Mouse (Mus musculus): ENCODE measurements around the gene Grip1. TPM values are rescaled to one million over a fixed set of nuclear protein-coding genes. Genes with fewer than 3 reads are reported as not detected.

Grip1 gene
- polyA plus RNA-seq, 1 experiment from 2014 or later: 1.8 TPM

GRCm38 (mm10) chr10:119725363-119725762 is 271.7 kb downstream of the Grip1 start:
- Histone ChIP-seq H3K27me3 (ENCODE audit: control insufficient read depth, insufficient read depth, low read depth, low read length) (no peaks in the 10 kb centered on the region), H3K27ac (ENCODE audit: low read length) (no peak overlapping the region), H3K4me3 (ENCODE audit: low read length) (no peak overlapping the region), H3K9me3 (ENCODE audit: control insufficient read depth, low read length) (no peaks in the 10 kb centered on the region), H3K9ac (ENCODE audit: low read length) (no peak overlapping the region), H3K36me3 (ENCODE audit: control insufficient read depth, insufficient read depth, low read length) (no peaks in the 10 kb centered on the region), H3K4me2 (ENCODE audit: low read depth, low read length) (no peak overlapping the region), H3K4me1 (replicated peaks; ENCODE audit: control insufficient read depth, insufficient read depth, low read length) (peaks cover 7% of the 10 kb centered on the region; the same call in 1 of the 2 replicates)
- ATAC-seq (ENCODE audit: low read depth): no peak
- WGBS: 52% methylated on average over 5 of the region's 5 CpGs

DNA sequence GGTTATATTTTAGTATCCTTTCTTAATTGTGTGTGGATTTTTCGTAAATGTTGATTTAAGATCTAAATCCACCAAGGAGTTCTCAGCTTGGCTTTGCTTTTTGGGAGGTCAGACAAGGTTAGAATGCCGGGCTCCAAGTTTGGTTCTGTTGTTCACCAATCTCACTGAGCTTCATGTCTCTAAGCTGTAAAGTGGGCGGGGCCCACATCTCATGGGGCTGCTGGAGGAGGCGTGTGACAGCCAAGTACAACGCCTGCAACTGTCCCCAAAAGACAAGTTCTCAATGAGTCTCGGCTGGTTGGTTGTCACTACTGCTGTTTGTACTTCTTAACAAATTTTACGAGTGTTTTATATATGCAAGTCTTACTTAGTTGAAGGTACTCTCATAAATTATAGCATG is 272.3 kb downstream of the Grip1 start:
- ATAC-seq (ENCODE audit: low read depth): no peak
- WGBS: 70% methylated on average over 7 of the region's 7 CpGs

DNA sequence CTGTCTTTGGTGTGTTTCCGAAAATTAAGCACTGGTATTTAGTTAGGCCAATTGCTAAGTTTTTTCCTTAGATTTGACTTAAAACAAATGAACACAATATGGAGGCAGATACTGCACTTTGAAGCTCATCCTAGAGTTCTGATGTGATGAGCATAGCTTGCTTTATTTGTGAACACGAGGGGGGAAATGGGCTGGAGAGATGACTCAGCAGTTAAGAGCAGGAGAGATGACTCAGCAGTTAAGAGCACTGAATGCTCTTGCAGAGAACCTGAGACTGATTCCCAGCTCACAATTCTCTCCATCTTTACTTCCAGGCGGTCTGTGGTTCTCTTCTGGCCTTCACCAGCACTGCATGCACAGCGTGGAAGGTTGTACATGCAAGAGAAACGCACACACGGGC is 273.3 kb downstream of the Grip1 start:
- no peak overlapping the region for H3K27ac ChIP-seq (ENCODE audit: low read length)
- H3K27me3 ChIP-seq (ENCODE audit: control insufficient read depth, insufficient read depth, low read depth, low read length): no peaks in the 10 kb centered on the region
- H3K4me3 ChIP-seq (ENCODE audit: low read length): no peak overlapping the region
- no peak overlapping the region for H3K9ac ChIP-seq (ENCODE audit: low read length)
- no peak for ATAC-seq (ENCODE audit: low read depth)
- H3K4me1 ChIP-seq (replicated peaks; ENCODE audit: control insufficient read depth, insufficient read depth, low read length): peaks cover 2% of the 10 kb centered on the region; the same call in 1 of the 2 replicates
- H3K36me3 ChIP-seq (ENCODE audit: control insufficient read depth, insufficient read depth, low read length): no peaks in the 10 kb centered on the region
- no peak overlapping the region for H3K4me2 ChIP-seq (ENCODE audit: low read depth, low read length)
- no peaks in the 10 kb centered on the region for H3K9me3 ChIP-seq (ENCODE audit: control insufficient read depth, low read length)
- WGBS: 78% methylated on average over 6 of the region's 6 CpGs

More for the DNA sequence above, 272.3 kb downstream of the Grip1 start:
- Histone ChIP-seq H3K27ac (ENCODE audit: low read length) (no peak overlapping the region), H3K27me3 (ENCODE audit: control insufficient read depth, insufficient read depth, low read depth, low read length) (no peaks in the 10 kb centered on the region), H3K9ac (ENCODE audit: low read length) (no peak overlapping the region), H3K4me1 (replicated peaks; ENCODE audit: control insufficient read depth, insufficient read depth, low read length) (peaks cover 7% of the 10 kb centered on the region; the same call in 1 of the 2 replicates), H3K9me3 (ENCODE audit: control insufficient read depth, low read length) (no peaks in the 10 kb centered on the region), H3K4me3 (ENCODE audit: low read length) (no peak overlapping the region), H3K36me3 (ENCODE audit: control insufficient read depth, insufficient read depth, low read length) (no peaks in the 10 kb centered on the region), H3K4me2 (ENCODE audit: low read depth, low read length) (no peak overlapping the region)

- no peak for ATAC-seq (ENCODE audit: low read depth)
- 34% methylated on average over 5 of the region's 5 CpGs for WGBS
- Histone ChIP-seq H3K9me3 (ENCODE audit: control insufficient read depth, low read length) (no peaks in the 10 kb centered on the region), H3K27ac (ENCODE audit: low read length) (no peak overlapping the region), H3K4me1 (replicated peaks; ENCODE audit: control insufficient read depth, insufficient read depth, low read length) (no peaks in the 10 kb centered on the region), H3K4me2 (ENCODE audit: low read depth, low read length) (no peak overlapping the region), H3K9ac (ENCODE audit: low read length) (no peak overlapping the region), H3K36me3 (ENCODE audit: control insufficient read depth, insufficient read depth, low read length) (no peaks in the 10 kb centered on the region), H3K27me3 (ENCODE audit: control insufficient read depth, insufficient read depth, low read depth, low read length) (no peaks in the 10 kb centered on the region), H3K4me3 (ENCODE audit: low read length) (no peak overlapping the region)
These were observed 276.6 kb downstream of the Grip1 start for GRCm38 (mm10) chr10:119730206-119730605.

- Histone ChIP-seq H3K4me1 (replicated peaks; ENCODE audit: control insufficient read depth, insufficient read depth, low read length) (no peaks in the 10 kb centered on the region), H3K36me3 (ENCODE audit: control insufficient read depth, insufficient read depth, low read length) (no peaks in the 10 kb centered on the region), H3K9me3 (ENCODE audit: control insufficient read depth, low read length) (no peaks in the 10 kb centered on the region), H3K27me3 (ENCODE audit: control insufficient read depth, insufficient read depth, low read depth, low read length) (no peaks in the 10 kb centered on the region), H3K4me2 (ENCODE audit: low read depth, low read length) (no peak overlapping the region), H3K27ac (ENCODE audit: low read length) (no peak overlapping the region), H3K9ac (ENCODE audit: low read length) (no peak overlapping the region), H3K4me3 (ENCODE audit: low read length) (no peak overlapping the region)
- 69% methylated on average over 19 of the region's 19 CpGs for WGBS
- no peak for ATAC-seq (ENCODE audit: low read depth)
These were observed 281.7 kb downstream of the Grip1 start for GRCm38 (mm10) chr10:119735011-119735992.

DNA sequence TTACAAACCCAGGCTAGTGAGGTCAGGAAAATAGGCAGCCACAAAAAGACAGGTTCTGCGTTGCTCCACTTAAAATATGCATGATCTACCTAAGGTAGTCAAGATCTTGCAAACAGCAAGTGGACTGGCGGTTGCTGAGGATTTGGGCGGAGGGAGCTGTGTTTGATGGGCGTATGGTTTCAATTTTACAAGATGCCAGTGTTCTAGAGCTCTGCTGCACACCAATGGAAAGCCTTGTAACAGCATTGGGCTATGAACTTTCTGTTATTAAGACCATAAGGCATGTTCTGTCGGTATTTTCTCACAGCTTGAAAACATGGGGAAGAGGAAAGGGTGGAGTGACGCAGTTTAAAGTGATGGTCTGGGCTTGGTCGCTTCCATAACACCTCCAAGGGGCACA is 285.8 kb downstream of the Grip1 start:
- WGBS: 75% methylated on average over 7 of the region's 7 CpGs
- no peaks in the 10 kb centered on the region for H3K9me3 ChIP-seq (ENCODE audit: control insufficient read depth, low read length)
- H3K4me1 ChIP-seq (replicated peaks; ENCODE audit: control insufficient read depth, insufficient read depth, low read length): no peaks in the 10 kb centered on the region
- H3K4me3 ChIP-seq (ENCODE audit: low read length): no peak overlapping the region
- H3K4me2 ChIP-seq (ENCODE audit: low read depth, low read length): no peak overlapping the region
- no peak overlapping the region for H3K27ac ChIP-seq (ENCODE audit: low read length)
- no peak overlapping the region for H3K9ac ChIP-seq (ENCODE audit: low read length)
- ATAC-seq (ENCODE audit: low read depth): no peak
- no peaks in the 10 kb centered on the region for H3K36me3 ChIP-seq (ENCODE audit: control insufficient read depth, insufficient read depth, low read length)
- H3K27me3 ChIP-seq (ENCODE audit: control insufficient read depth, insufficient read depth, low read depth, low read length): no peaks in the 10 kb centered on the region

- WGBS: 72% methylated on average over 8 of the region's 8 CpGs
- Histone ChIP-seq H3K9ac (ENCODE audit: low read length) (no peak overlapping the region), H3K4me1 (replicated peaks; ENCODE audit: control insufficient read depth, insufficient read depth, low read length) (no peaks in the 10 kb centered on the region), H3K4me2 (ENCODE audit: low read depth, low read length) (no peak overlapping the region), H3K27me3 (ENCODE audit: control insufficient read depth, insufficient read depth, low read depth, low read length) (no peaks in the 10 kb centered on the region), H3K27ac (ENCODE audit: low read length) (no peak overlapping the region), H3K4me3 (ENCODE audit: low read length) (no peak overlapping the region), H3K9me3 (ENCODE audit: control insufficient read depth, low read length) (no peaks in the 10 kb centered on the region), H3K36me3 (ENCODE audit: control insufficient read depth, insufficient read depth, low read length) (no peaks in the 10 kb centered on the region)
- no peak for ATAC-seq (ENCODE audit: low read depth)
These were observed 289.1 kb downstream of the Grip1 start for GRCm38 (mm10) chr10:119742722-119743121.

DNA sequence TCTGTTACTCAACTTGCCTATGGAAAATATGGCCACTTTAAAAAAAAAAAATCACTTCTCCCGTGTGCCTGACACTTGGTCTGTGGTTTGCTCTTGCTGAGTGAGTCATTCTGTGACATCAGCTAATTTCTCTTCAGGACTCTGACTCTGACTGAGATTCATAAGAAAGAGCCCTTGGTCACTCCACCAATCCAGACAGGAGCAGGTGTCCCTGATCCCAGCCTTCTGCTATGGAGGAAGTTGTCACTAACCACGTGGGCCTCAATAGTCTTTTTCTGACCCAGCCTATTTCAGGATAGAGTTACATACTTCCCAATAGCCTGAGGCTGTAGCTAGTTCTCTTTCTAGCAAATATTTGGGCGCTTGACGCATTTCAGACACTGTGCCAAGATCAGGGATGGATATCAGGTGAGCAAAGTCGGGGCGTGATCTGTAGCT is 298.8 kb downstream of the Grip1 start:
- no peak overlapping the region for H3K4me3 ChIP-seq (ENCODE audit: low read length)
- no peak overlapping the region for H3K9ac ChIP-seq (ENCODE audit: low read length)
- 69% methylated on average over 6 of the region's 6 CpGs for WGBS
- no peaks in the 10 kb centered on the region; the same call in 1 of the 2 replicates for H3K9me3 ChIP-seq (ENCODE audit: control insufficient read depth, low read length)
- no peak overlapping the region for H3K4me2 ChIP-seq (ENCODE audit: low read depth, low read length)
- no peaks in the 10 kb centered on the region for H3K27me3 ChIP-seq (ENCODE audit: control insufficient read depth, insufficient read depth, low read depth, low read length)
- no peaks in the 10 kb centered on the region for H3K4me1 ChIP-seq (replicated peaks; ENCODE audit: control insufficient read depth, insufficient read depth, low read length)
- ATAC-seq (ENCODE audit: low read depth): no peak
- H3K36me3 ChIP-seq (ENCODE audit: control insufficient read depth, insufficient read depth, low read length): no peaks in the 10 kb centered on the region
- no peak overlapping the region for H3K27ac ChIP-seq (ENCODE audit: low read length)

DNA sequence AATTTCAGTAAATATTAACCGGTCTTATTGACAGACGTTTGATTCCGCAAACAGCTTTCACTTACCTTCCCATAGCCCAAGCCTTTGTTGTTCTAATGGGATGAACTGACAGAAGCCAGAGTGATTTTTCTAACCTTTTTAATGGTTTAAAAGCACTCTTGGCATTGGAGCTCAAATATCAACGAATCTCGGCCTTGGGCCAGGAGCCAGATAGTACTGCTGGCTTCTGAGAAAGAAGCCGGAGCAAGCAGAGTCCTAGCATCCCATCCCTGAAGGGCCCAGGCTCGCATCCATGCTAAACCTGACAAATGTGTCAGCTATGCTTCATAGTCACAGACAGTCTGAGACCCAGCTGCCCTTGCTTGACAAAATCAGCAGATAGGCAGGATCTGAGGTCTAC is 302.6 kb downstream of the Grip1 start:
- no peak overlapping the region for H3K9ac ChIP-seq (ENCODE audit: low read length)
- no peak overlapping the region for H3K27ac ChIP-seq (ENCODE audit: low read length)
- WGBS: 59% methylated on average over 7 of the region's 7 CpGs
- H3K4me2 ChIP-seq (ENCODE audit: low read depth, low read length): no peak overlapping the region
- H3K9me3 ChIP-seq (ENCODE audit: control insufficient read depth, low read length): no peaks in the 10 kb centered on the region
- no peaks in the 10 kb centered on the region for H3K4me1 ChIP-seq (replicated peaks; ENCODE audit: control insufficient read depth, insufficient read depth, low read length)
- no peak for ATAC-seq (ENCODE audit: low read depth)
- no peaks in the 10 kb centered on the region for H3K36me3 ChIP-seq (ENCODE audit: control insufficient read depth, insufficient read depth, low read length)
- no peaks in the 10 kb centered on the region for H3K27me3 ChIP-seq (ENCODE audit: control insufficient read depth, insufficient read depth, low read depth, low read length)
- no peak overlapping the region for H3K4me3 ChIP-seq (ENCODE audit: low read length)
